Mouse (Mus musculus): Measurements from ENCODE around the gene Pfkfb2. TPM values are rescaled to one million over a fixed set of nuclear protein-coding genes. Genes with fewer than 3 reads are reported as not detected.

Pfkfb2 gene
- polyA plus RNA-seq, 1 experiment from 2014 or later: 10.7 TPM

DNA sequence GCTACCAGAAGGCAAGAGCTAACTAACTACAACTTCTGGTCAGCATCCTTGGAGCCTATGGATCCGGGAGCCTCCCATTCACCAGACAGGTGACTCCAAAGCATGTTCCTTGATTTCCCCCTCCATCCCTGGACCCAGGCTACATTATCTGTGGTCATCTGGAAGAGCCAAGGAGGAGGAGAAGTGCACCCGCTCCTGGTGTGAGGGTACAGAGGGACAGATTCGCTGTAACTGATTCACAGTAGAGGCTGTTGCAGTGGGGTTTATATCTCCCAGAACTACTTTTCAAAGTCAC, 12.9 kb downstream of the Pfkfb2 start:
- Histone ChIP-seq H3K9me3 (ENCODE audit: control insufficient read depth, low read length) (no peaks in the 10 kb centered on the region), H3K4me2 (ENCODE audit: low read depth, low read length) (peak overlapping the region; percentile 98), H3K36me3 (ENCODE audit: control insufficient read depth, insufficient read depth, low read length) (peaks cover 5% of the 10 kb centered on the region), H3K9ac (ENCODE audit: low read length) (peak overlapping the region; percentile 98), H3K27ac (ENCODE audit: low read length) (peak overlapping the region; percentile 93), H3K4me1 (replicated peaks; ENCODE audit: control insufficient read depth, insufficient read depth, low read length) (peaks cover 16% of the 10 kb centered on the region), H3K4me3 (ENCODE audit: low read length) (peak overlapping the region; percentile 97), H3K27me3 (ENCODE audit: control insufficient read depth, insufficient read depth, low read depth, low read length) (no peaks in the 10 kb centered on the region)
- WGBS: 0% methylated on average over 3 of the region's 3 CpGs
- ATAC-seq (ENCODE audit: low read depth): peak; percentile 5

DNA sequence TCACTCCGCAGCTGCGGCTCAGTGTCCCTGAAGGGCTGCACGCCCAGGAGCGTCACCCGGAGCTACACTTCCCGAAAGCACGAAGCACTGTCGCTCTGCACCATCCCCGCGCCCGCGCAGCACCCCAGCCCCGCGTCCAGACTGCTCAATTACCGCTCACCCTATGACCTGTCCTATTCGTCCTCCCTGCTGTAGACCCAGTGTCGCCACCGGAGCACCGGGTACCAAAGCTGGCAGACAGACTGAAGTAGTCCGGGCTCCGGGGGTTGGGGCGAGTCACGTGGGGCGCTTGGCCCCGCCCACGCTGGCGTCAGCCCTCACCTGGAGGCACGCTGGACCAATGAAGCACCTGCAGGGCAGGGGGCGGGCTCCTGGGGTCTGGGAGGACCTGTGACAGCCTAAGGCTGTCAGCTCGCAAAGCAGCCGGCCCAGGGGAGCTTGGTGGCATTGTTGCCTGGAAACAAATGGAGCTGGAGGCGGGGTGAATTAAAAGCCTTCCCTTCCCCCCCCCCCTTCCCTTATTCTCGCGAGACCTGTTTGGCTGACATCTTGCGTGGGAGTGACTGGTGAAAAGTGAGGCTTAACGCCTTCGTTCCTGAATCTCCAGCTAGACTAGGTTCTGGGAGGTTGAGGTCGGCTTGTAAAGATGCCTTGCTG, 13.4 kb downstream of the Pfkfb2 start, which contains the start of gene Gm29427:
TSS of gene Gm29427 (minus strand) at position 239 of the 657 bp plus-strand sequence.
- Histone ChIP-seq H3K9ac (ENCODE audit: low read length) (peak within 1 kb of the TSS; percentile 98), H3K4me2 (ENCODE audit: low read depth, low read length) (peak within 1 kb of the TSS; percentile 98), H3K9me3 (ENCODE audit: control insufficient read depth, low read length) (no peaks in the 10 kb centered on the region), H3K27me3 (ENCODE audit: control insufficient read depth, insufficient read depth, low read depth, low read length) (no peaks in the 10 kb centered on the region), H3K36me3 (ENCODE audit: control insufficient read depth, insufficient read depth, low read length) (peaks cover 3% of the 10 kb centered on the region), H3K4me1 (replicated peaks; ENCODE audit: control insufficient read depth, insufficient read depth, low read length) (peaks cover 16% of the 10 kb centered on the region), H3K4me3 (ENCODE audit: low read length) (peak within 1 kb of the TSS; percentile 97), H3K27ac (ENCODE audit: low read length) (peak within 1 kb of the TSS; percentile 93)
- under 1% methylated on average over 35 of the region's 38 CpGs for WGBS
- ATAC-seq (ENCODE audit: low read depth): peak; percentile 93

DNA sequence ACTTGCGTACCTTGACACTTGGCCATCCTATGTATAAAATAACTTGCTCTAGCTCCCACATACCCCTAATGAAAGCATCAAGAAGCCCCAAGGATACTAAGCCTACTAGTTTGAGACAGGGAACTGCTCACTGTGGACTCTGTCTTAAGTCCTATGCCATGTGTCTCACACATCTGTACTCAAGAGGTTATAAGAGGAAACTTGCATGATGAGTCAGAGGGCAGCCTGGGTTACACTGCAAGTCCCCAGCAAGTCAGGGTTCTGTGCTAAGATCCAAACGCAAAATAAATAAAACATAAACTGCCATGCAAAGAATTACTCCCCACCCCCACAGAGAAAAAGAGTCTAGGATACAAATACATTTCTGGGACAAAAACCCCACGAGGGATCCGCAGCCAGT, 15.0 kb downstream of the Pfkfb2 start:
- 69% methylated on average over 4 of the region's 4 CpGs for WGBS

DNA sequence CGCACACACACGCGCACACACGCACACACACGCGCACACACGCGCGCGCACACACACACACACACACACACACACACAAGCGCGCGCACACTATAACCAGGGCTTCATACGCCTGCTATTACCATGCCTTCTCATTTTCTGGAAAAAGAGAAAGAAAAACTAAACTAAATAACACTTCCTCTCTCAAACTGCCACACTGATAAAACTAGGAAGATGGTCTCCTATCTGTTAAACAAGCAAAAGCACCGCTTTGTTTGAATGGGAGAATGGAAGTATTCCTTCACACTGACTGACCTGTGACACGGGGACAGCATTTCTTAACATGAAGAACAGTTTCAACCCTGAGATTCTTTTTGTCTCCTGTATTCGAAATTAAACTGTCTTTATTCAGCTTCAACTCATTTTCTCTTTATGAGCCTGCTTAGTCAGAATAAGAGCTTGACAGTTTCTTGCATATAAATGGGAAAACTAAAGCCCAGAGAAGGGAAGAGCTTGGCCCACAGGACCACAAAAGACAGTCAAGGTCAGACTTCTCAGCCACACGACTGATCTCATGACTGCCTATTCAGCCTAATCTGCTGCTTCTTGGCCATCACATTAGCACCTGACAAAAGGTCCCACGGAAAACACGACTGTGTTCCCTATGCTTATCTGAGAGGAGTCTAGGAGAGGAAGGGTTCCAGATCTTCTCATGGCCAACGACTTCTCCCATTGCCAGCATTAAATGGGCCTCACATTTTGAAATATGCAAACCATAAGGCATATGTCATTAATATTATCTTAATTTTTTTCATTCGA, 18.6 kb downstream of the Pfkfb2 start:
- Histone ChIP-seq H3K4me3 (ENCODE audit: low read length) (no peak overlapping the region), H3K36me3 (ENCODE audit: control insufficient read depth, insufficient read depth, low read length) (peaks cover 8% of the 10 kb centered on the region), H3K27ac (ENCODE audit: low read length) (no peak overlapping the region), H3K4me1 (replicated peaks; ENCODE audit: control insufficient read depth, insufficient read depth, low read length) (peaks cover 5% of the 10 kb centered on the region; the same call in 1 of the 2 replicates), H3K9ac (ENCODE audit: low read length) (no peak overlapping the region), H3K4me2 (ENCODE audit: low read depth, low read length) (no peak overlapping the region), H3K27me3 (ENCODE audit: control insufficient read depth, insufficient read depth, low read depth, low read length) (no peaks in the 10 kb centered on the region), H3K9me3 (ENCODE audit: control insufficient read depth, low read length) (no peaks in the 10 kb centered on the region)
- ATAC-seq (ENCODE audit: low read depth): no peak
- WGBS: 83% methylated on average over 22 of the region's 22 CpGs

More for the DNA sequence above, 15.0 kb downstream of the Pfkfb2 start:
- Histone ChIP-seq H3K36me3 (ENCODE audit: control insufficient read depth, insufficient read depth, low read length) (no peaks in the 10 kb centered on the region; the same call in 1 of the 2 replicates), H3K27me3 (ENCODE audit: control insufficient read depth, insufficient read depth, low read depth, low read length) (no peaks in the 10 kb centered on the region), H3K9me3 (ENCODE audit: control insufficient read depth, low read length) (no peaks in the 10 kb centered on the region), H3K4me2 (ENCODE audit: low read depth, low read length) (no peak overlapping the region), H3K4me3 (ENCODE audit: low read length) (no peak overlapping the region), H3K4me1 (replicated peaks; ENCODE audit: control insufficient read depth, insufficient read depth, low read length) (peaks cover 14% of the 10 kb centered on the region), H3K9ac (ENCODE audit: low read length) (no peak overlapping the region), H3K27ac (ENCODE audit: low read length) (no peak overlapping the region)
- ATAC-seq (ENCODE audit: low read depth): no peak

DNA sequence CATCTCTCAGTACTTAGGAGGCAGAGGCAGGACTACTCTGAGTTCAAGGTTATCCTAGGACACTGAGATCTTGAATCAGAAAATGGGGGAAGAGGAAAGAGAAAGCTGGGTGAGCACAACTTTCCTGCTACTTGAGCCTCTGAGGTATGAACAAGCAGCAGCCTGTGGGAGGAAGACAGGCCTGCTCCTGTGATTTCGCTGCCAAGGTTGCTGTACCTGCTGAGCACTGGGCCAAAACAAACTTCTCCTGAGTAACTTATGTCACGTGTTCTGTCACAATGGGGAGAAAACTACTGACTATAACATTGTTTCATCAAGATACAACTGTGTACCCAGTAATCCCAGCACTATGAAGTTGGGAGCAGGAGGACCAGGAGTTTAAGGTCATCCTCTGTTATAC, 25.4 kb downstream of the Pfkfb2 start:
- H3K36me3 ChIP-seq (ENCODE audit: control insufficient read depth, insufficient read depth, low read length): peaks cover 27% of the 10 kb centered on the region; the same call in 1 of the 2 replicates
- no peaks in the 10 kb centered on the region for H3K27me3 ChIP-seq (ENCODE audit: control insufficient read depth, insufficient read depth, low read depth, low read length)
- H3K9me3 ChIP-seq (ENCODE audit: control insufficient read depth, low read length): no peaks in the 10 kb centered on the region
- WGBS: 67% methylated on average over 2 of the region's 2 CpGs
- ATAC-seq (ENCODE audit: low read depth): 0 out of 2 replicates have a peak, but pooled peaks have one; percentile 5
- H3K4me3 ChIP-seq (ENCODE audit: low read length): no peak overlapping the region
- no peaks in the 10 kb centered on the region for H3K4me1 ChIP-seq (replicated peaks; ENCODE audit: control insufficient read depth, insufficient read depth, low read length)
- H3K27ac ChIP-seq (ENCODE audit: low read length): no peak overlapping the region
- H3K4me2 ChIP-seq (ENCODE audit: low read depth, low read length): no peak overlapping the region
- H3K9ac ChIP-seq (ENCODE audit: low read length): no peak overlapping the region

DNA sequence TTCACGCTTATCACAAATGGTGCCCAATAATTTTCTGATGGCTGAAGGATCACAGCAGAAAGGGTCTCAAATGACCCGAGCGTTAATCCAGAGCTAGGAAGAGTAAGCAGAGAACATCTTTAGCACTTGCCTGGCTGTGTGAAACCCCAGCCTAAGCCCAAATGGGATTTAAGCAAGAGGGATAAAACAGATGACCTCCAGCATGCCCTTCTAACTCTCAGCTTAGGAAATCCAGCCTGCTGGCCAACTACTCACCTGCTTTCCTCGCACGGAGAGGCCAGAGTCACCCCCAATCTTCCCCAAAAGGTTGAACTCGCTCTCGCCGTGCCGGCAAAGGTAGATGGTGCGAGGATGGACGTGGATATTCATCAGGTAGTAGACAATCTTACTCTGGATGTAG, 27.1 kb downstream of the Pfkfb2 start:
- Histone ChIP-seq H3K27ac (ENCODE audit: low read length) (no peak overlapping the region), H3K4me3 (ENCODE audit: low read length) (no peak overlapping the region), H3K9me3 (ENCODE audit: control insufficient read depth, low read length) (no peaks in the 10 kb centered on the region), H3K9ac (ENCODE audit: low read length) (no peak overlapping the region), H3K4me2 (ENCODE audit: low read depth, low read length) (no peak overlapping the region), H3K36me3 (ENCODE audit: control insufficient read depth, insufficient read depth, low read length) (peaks cover 26% of the 10 kb centered on the region; the same call in 1 of the 2 replicates), H3K4me1 (replicated peaks; ENCODE audit: control insufficient read depth, insufficient read depth, low read length) (no peaks in the 10 kb centered on the region), H3K27me3 (ENCODE audit: control insufficient read depth, insufficient read depth, low read depth, low read length) (no peaks in the 10 kb centered on the region)
- ATAC-seq (ENCODE audit: low read depth): no peak
- 93% methylated on average over 11 of the region's 11 CpGs for WGBS

DNA sequence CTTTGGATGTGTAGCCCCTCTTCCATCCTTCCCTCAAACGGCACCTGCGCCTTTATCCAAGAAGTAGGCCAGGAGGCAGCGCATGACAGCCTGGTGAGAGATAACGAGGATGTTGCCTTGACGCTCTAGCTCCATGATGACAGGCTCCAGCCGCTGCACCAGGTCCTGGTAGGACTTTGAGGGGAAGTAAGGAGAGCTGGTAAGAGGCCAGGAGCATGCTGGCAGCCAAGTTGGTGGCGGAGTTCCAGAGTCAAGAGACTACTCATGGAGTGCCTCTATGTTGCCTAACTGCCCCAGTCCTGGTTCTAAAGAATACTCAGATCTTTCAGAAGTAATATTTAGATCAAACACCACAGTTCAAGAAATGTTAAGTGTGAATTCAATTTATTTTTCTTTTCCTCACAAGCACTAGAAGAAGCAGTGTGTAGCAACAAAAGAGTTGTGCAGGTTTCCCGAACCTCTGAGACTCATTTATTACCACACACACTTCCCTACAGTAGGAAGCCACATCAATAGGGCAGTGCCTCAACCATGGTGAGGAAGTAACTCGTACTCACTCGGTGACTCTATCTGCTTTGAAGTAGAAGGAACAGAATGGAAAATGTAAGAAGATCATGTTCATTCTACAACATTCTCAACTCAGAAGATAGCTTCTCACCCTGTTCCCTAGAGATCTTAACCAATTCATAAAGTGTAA, 29.0 kb downstream of the Pfkfb2 start:
- Histone ChIP-seq H3K36me3 (ENCODE audit: control insufficient read depth, insufficient read depth, low read length) (peaks cover 23% of the 10 kb centered on the region; the same call in 1 of the 2 replicates), H3K4me1 (replicated peaks; ENCODE audit: control insufficient read depth, insufficient read depth, low read length) (no peaks in the 10 kb centered on the region), H3K4me2 (ENCODE audit: low read depth, low read length) (no peak overlapping the region), H3K9me3 (ENCODE audit: control insufficient read depth, low read length) (no peaks in the 10 kb centered on the region), H3K27me3 (ENCODE audit: control insufficient read depth, insufficient read depth, low read depth, low read length) (no peaks in the 10 kb centered on the region), H3K4me3 (ENCODE audit: low read length) (no peak overlapping the region), H3K27ac (ENCODE audit: low read length) (no peak overlapping the region), H3K9ac (ENCODE audit: low read length) (no peak overlapping the region)
- ATAC-seq (ENCODE audit: low read depth): no peak
- 87% methylated on average over 10 of the region's 10 CpGs for WGBS

DNA sequence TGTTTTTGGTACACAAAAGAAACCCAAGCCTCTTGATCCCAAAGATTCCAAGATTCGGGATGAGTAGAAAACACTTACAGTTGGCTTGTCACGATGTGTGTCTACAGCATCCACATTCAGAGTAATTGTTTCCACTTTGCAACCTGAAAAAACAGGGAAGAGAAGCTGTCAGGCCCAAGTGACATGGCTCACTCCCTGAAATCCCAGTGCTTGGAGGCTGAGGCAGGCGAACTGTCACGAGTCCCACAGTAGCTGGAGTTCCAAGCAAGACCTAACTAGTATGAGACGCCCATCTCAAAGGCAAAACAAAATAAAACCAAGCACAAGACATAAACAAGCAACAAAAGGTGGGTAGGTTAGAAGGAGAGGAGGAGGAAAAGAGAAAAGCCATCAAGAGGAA, 30.5 kb downstream of the Pfkfb2 start:
- WGBS: 90% methylated on average over 5 of the region's 5 CpGs
- H3K9ac ChIP-seq (ENCODE audit: low read length): no peak overlapping the region
- H3K4me3 ChIP-seq (ENCODE audit: low read length): no peak overlapping the region
- no peaks in the 10 kb centered on the region for H3K27me3 ChIP-seq (ENCODE audit: control insufficient read depth, insufficient read depth, low read depth, low read length)
- H3K4me1 ChIP-seq (replicated peaks; ENCODE audit: control insufficient read depth, insufficient read depth, low read length): no peaks in the 10 kb centered on the region
- no peak overlapping the region for H3K4me2 ChIP-seq (ENCODE audit: low read depth, low read length)
- peaks cover 23% of the 10 kb centered on the region; the same call in 1 of the 2 replicates for H3K36me3 ChIP-seq (ENCODE audit: control insufficient read depth, insufficient read depth, low read length)
- no peaks in the 10 kb centered on the region for H3K9me3 ChIP-seq (ENCODE audit: control insufficient read depth, low read length)
- no peak for ATAC-seq (ENCODE audit: low read depth)
- no peak overlapping the region for H3K27ac ChIP-seq (ENCODE audit: low read length)

DNA sequence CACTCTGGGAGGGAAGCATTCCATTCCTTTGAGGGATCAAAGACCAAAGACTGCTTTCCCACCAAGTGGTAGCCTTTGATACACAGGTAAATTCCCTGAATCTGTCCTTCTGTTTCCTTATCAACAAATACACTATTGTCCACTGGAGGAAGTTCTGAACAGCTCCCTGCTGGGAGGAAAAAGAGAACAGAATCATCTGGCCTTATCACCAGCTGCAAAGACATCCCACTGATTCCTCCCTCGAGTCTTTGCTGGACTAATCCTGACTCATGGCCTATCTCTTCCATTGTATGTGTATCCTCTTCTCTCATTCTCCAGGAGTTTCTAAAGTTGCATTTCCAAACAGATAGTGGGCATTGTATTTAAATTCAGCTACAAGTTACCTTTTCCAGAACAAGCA, 45.1 kb downstream of the Pfkfb2 start:
- Histone ChIP-seq H3K27ac (ENCODE audit: low read length) (no peak overlapping the region), H3K4me2 (ENCODE audit: low read depth, low read length) (no peak overlapping the region), H3K36me3 (ENCODE audit: control insufficient read depth, insufficient read depth, low read length) (no peaks in the 10 kb centered on the region), H3K4me1 (replicated peaks; ENCODE audit: control insufficient read depth, insufficient read depth, low read length) (no peaks in the 10 kb centered on the region), H3K27me3 (ENCODE audit: control insufficient read depth, insufficient read depth, low read depth, low read length) (no peaks in the 10 kb centered on the region), H3K4me3 (ENCODE audit: low read length) (no peak overlapping the region), H3K9me3 (ENCODE audit: control insufficient read depth, low read length) (0 out of 2 replicates have a peak, but pooled peaks cover 2% of the 10 kb centered on the region), H3K9ac (ENCODE audit: low read length) (no peak overlapping the region)
- no peak for ATAC-seq (ENCODE audit: low read depth)
- WGBS: 33% methylated on average over 1 of the region's 1 CpGs

Data from lung, embryonic 16.5 days (tissue).